Mouse (Mus musculus): Measurements from ENCODE around the gene C1s2.

DNA sequence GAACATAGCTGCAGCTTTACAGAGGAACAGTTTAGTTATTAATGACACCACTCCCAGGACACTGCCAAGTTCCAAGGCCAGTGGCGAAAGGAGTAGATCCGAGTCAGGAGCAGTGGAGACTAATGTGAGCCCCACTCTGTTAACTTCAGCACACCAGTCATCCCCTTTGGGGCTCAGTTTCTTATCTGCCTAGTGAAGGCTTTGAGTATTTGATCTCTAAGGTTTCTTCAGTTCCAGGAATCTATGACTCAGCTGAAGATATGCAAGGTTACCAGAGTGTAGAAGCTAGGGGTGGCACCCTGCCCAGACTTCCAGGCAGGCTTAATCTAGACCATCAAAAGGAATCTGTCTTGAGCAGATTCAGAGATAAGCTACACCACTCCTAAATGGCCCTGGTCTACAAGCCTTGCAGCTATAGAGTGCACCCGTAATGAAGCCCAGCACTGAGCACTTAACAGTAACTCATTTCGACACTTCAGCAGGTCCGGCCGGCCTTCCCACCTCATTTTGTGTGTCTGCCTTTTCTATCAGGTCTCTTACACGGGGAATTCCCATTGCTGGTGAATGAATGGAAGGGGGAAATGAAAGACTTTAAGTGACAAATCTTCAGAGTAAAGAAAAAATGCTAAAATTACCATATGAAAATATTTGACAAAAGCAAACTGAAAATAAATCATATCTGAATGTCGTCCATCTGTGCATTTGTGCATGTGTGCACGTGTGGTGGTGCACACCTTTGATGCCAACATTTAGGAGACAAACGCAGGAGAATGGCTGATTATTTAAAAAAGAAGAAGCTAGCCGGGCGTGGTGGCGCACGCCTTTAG, 47.9 kb upstream of the C1s2 start:
- TF ChIP-seq CTCF (IDR thresholded peaks at IDR 0.05; ENCODE audit: borderline replicate concordance, insufficient read depth, low read depth, low read length) (no peak), POLR2A (IDR thresholded peaks at IDR 0.05; ENCODE audit: borderline replicate concordance, insufficient read depth, low read length) (no peak)

Measured in cerebellum, adult 2 months (tissue).